Mouse (Mus musculus) intestine, postnatal 0 days (tissue): ENCODE data around the gene Tuba3a. TPM values are rescaled to one million over a fixed set of nuclear protein-coding genes. Genes with fewer than 3 reads are reported as not detected.

Experiments used
- ATAC-seq: fragments of 200-750 bp; cut with Nextera tagmentation; 2 replicates; pipeline ENCODE4 v1.8.0; 2017; ENCODE audit warnings: mild to moderate bottlenecking, moderate TSS enrichment, moderate library complexity
- H3K27ac ChIP-seq: fragments of 300-500 bp; sonication (generic); 2 replicates; pipeline ENCODE4 v1.5.1; 2014; ENCODE audit warnings: mild to moderate bottlenecking, low read depth, low read length, moderate library complexity
- H3K27me3 ChIP-seq: fragments of 300-500 bp; sonication (generic); replicated peaks from 2 replicates; pipeline ENCODE4 v1.6.1; 2014; ENCODE audit warnings: low read length, mixed read lengths; ENCODE audit not compliant: control insufficient read depth, insufficient read depth
- H3K36me3 ChIP-seq: fragments of 300-500 bp; sonication (generic); 2 replicates; pipeline ENCODE4 v1.6.1; 2014; ENCODE audit warnings: mild to moderate bottlenecking, moderate library complexity; ENCODE audit not compliant: control insufficient read depth, insufficient read depth
- H3K4me1 ChIP-seq: fragments of 300-500 bp; sonication (generic); replicated peaks from 2 replicates; pipeline ENCODE4 v1.6.1; 2014; ENCODE audit warnings: antibody characterized with exemption, low read length, mixed read lengths; ENCODE audit not compliant: control insufficient read depth, insufficient read depth
- H3K4me2 ChIP-seq: fragments of 300-500 bp; sonication (generic); replicated peaks from 2 replicates; pipeline ENCODE4 v1.6.1; 2014; ENCODE audit warnings: low read depth, mild to moderate bottlenecking, moderate library complexity
- H3K4me3 ChIP-seq: fragments of 300-500 bp; sonication (generic); 2 replicates; pipeline ENCODE4 v1.5.1; 2014; ENCODE audit warnings: low read depth, low read length
- H3K9ac ChIP-seq: fragments of 300-500 bp; sonication (generic); 2 replicates; pipeline ENCODE4 v1.6.1; 2014; ENCODE audit warnings: mild to moderate bottlenecking, low read depth, low read length
- H3K9me3 ChIP-seq: fragments of 300-500 bp; sonication (generic); 2 replicates; pipeline ENCODE4 v1.6.1; 2016; ENCODE audit warnings: mixed run types; ENCODE audit not compliant: control insufficient read depth
- CTCF ChIP-seq: sonication (generic); IDR thresholded peaks from 2 replicates; pipeline ENCODE4 v1.5.1; 2016; ENCODE audit warnings: low read depth, mild to moderate bottlenecking, control low read depth, antibody characterized with exemption, moderate library complexity
- WGBS: fragments of 180-500 bp; shearing (Covaris S2); extraction: QIAGEN DNeasy Blood & Tissue Kit; methylation state at CpG from one replicate; pipeline ENCODE4 v1.1.7; 2014; 5-methylcytosine and 5-hydroxymethylcytosine counted together
- microRNA-seq: library from miRNA; unstranded; fragments of <30 nt; microRNA quantifications from one replicate; pipeline ENCODE4, GENCODE M21; 2016
- polyA plus RNA-seq: library from polyadenylated mRNA; unstranded; fragments of >200 nt; fragmentation: Nextera tagmentation; extraction: Ambion mirVana; gene quantifications from 2 replicates; pipeline ENCODE4 v1.2.1, GENCODE M21; 2015

Tuba3a gene
- polyA plus RNA-seq, 1 experiment from 2014 or later = not detected

DNA sequence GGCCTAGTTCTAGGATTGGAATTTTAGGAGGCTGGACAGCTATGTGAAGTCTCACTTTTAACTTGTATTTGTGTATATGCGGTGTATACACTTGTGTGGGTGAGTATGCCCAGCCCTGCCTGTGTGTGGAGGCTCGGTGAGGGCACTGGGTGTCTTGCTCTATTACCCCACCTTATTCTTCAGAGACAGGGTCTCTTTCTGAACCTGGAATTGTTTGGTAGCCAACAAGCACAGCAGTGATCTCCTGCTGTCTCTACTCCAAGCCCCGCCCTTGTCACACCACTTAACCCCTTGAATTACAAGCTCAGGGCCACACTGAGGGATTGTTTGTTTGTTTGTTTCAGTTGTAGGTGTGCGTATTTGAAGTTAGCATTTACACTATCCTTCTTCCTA is 53.8 kb downstream of the Tuba3a start:
- peak overlapping the region; percentile 58 for H3K4me3 ChIP-seq
- peak overlapping the region; percentile 93 for H3K27ac ChIP-seq
- ATAC-seq = peak; percentile 21; the same call in 1 of the 2 replicates
- no peaks in the 10 kb centered on the region; the same call in 1 of the 2 replicates for H3K4me1 ChIP-seq
- 33% methylated on average over 4 of the region's 4 CpGs for WGBS
- TF ChIP-seq CTCF = no peak
- H3K36me3 ChIP-seq = peaks cover 13% of the 10 kb centered on the region; the same call in 1 of the 2 replicates
- H3K9me3 ChIP-seq = no peaks in the 10 kb centered on the region
- peak overlapping the region; percentile 92 for H3K4me2 ChIP-seq
- no peaks in the 10 kb centered on the region for H3K27me3 ChIP-seq
- peak overlapping the region; percentile 74 for H3K9ac ChIP-seq

- peak within 1 kb of the TSS; percentile 93 for H3K27ac ChIP-seq
- H3K36me3 ChIP-seq = peaks cover 20% of the 10 kb centered on the region
- H3K9ac ChIP-seq = peak within 1 kb of the TSS; percentile 74
- no peaks in the 10 kb centered on the region for H3K27me3 ChIP-seq
- no peaks in the 10 kb centered on the region; the same call in 1 of the 2 replicates for H3K4me1 ChIP-seq
- TF ChIP-seq CTCF = no peak
- peak within 1 kb of the TSS; percentile 58 for H3K4me3 ChIP-seq
- H3K4me2 ChIP-seq = peak within 1 kb of the TSS; percentile 92
- no peaks in the 10 kb centered on the region for H3K9me3 ChIP-seq
- under 1% methylated on average over 16 of the region's 16 CpGs for WGBS
- ATAC-seq = peak; percentile 74
Measured at GRCm38 (mm10) chr6:125231117-125232044, 54.5 kb downstream of the Tuba3a start, which contains the start of gene Tapbpl. Gene Tapbpl (minus strand): TSS chr6:125231860.

DNA sequence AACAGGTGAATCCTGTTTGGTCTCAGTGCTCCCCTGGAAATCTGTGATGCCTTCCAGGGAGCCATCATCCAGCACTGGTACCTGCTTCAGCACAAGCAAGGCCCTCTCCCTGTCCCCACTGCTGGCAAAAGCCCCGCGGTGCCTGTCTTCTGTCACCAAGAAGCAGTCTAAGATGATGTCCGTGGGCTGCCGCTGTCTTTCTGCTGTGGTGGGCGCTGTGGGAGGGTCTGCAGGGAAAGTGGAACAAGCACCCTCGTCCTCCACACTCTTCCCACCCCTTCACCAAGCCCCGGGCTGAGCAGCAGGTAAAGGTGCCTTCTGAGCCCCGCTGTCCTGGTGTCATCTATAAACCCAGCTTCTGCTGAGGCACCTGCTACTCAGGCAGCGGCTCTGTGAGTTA is 55.3 kb downstream of the Tuba3a start:
- TF ChIP-seq CTCF = no peak
- ATAC-seq = no peak
- H3K27ac ChIP-seq = no peak overlapping the region
- H3K4me2 ChIP-seq = peak overlapping the region; percentile 92; the same call in 1 of the 2 replicates
- H3K4me1 ChIP-seq = no peaks in the 10 kb centered on the region; the same call in 1 of the 2 replicates
- no peaks in the 10 kb centered on the region for H3K27me3 ChIP-seq
- no peak overlapping the region for H3K9ac ChIP-seq
- no peak overlapping the region for H3K4me3 ChIP-seq
- peaks cover 27% of the 10 kb centered on the region for H3K36me3 ChIP-seq
- 64% methylated on average over 7 of the region's 9 CpGs for WGBS
- no peaks in the 10 kb centered on the region for H3K9me3 ChIP-seq

Small RNA genes within 50 kb of the gene (microRNA-seq; reads per million reads assigned to microRNA genes)
- not detected for gene Mir8113

Other genes starting within 250 kb of the Tuba3a start
- gene Ing4, start 246.3 kb downstream of the Tuba3a start, polyA plus RNA-seq = 65.4 and 70.1 TPM in 2 replicates
- gene Acrbp, start 236.4 kb downstream of the Tuba3a start, polyA plus RNA-seq = 3.1 and 4.1 TPM in 2 replicates
- 9.2 and 9.9 TPM in 2 replicates for gene Lpar5, start 218.1 kb downstream of the Tuba3a start, polyA plus RNA-seq
- gene Chd4, start 190.1 kb downstream of the Tuba3a start, polyA plus RNA-seq = 30.7 and 34.2 TPM in 2 replicates
- gene Nop2, start 154.1 kb downstream of the Tuba3a start, polyA plus RNA-seq = 21.9 and 22.6 TPM in 2 replicates
- gene Iffo1, start 140.8 kb downstream of the Tuba3a start, polyA plus RNA-seq = 3.2 and 3.9 TPM in 2 replicates
- gene Gapdh, start 119.6 kb downstream of the Tuba3a start, polyA plus RNA-seq = 1,338 and 1,629 TPM in 2 replicates
- gene Ncapd2, start 94.3 kb downstream of the Tuba3a start, polyA plus RNA-seq = 17.9 and 19.0 TPM in 2 replicates
- gene Mrpl51, start 94.2 kb downstream of the Tuba3a start, polyA plus RNA-seq = 270 and 282 TPM in 2 replicates
- gene Vamp1, start 70.5 kb downstream of the Tuba3a start, polyA plus RNA-seq = 2.7 and 3.4 TPM in 2 replicates
- 25.9 and 26.7 TPM in 2 replicates for gene Tapbpl, start 54.2 kb downstream of the Tuba3a start, polyA plus RNA-seq
- 0.78 and 2.1 TPM in 2 replicates for gene Cd27, start 49.0 kb downstream of the Tuba3a start, polyA plus RNA-seq
- gene Ltbr, start 27.8 kb upstream of the Tuba3a start, polyA plus RNA-seq = 104 and 110 TPM in 2 replicates
- gene Scnn1a, start 34.6 kb upstream of the Tuba3a start, polyA plus RNA-seq = 16.9 and 19.0 TPM in 2 replicates
- gene Tnfrsf1a, start 63.3 kb upstream of the Tuba3a start, polyA plus RNA-seq = 108 and 109 TPM in 2 replicates
- 31.4 and 37.0 TPM in 2 replicates for gene Plekhg6, start 94.8 kb upstream of the Tuba3a start, polyA plus RNA-seq
- gene Cd9, start 208.7 kb upstream of the Tuba3a start, polyA plus RNA-seq = 96.1 and 99.5 TPM in 2 replicates